Mouse (Mus musculus) thymus, adult 18-20 months (tissue): ENCODE data around the gene Rgs9.
"Not testable (repeated sequence)": the region's sequence is repeated elsewhere in the genome, so short reads cannot be mapped to it uniquely, and the experiment has no call there.

Experiments
- DNase-seq, 2 experiments: peaks; one replicate each; pipeline ENCODE4 v3.0.0; 2022; ENCODE audit warnings: mixed read lengths in 2 of 2

The Rgs9 gene

DNA sequence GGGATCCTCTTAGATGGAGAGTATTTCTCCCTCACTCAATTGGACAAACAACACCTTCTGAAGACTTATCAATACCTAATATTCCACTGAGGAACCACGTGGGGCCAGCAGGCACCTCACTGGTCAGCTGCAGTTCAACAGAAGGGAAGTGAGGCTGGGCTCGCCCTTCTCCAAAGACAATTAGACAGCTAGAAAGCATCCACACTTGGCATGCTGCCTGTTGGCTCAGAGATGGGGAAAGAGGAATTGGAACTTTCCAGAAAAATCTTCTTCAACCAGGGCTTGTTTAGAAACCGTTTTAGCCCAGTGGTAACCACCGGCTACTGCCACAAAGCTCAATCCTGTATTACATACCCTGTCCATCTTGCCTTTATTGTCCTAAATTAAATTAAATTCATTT, 4.4 kb upstream of the Rgs9 start:
- no peak for DNase-seq

DNA sequence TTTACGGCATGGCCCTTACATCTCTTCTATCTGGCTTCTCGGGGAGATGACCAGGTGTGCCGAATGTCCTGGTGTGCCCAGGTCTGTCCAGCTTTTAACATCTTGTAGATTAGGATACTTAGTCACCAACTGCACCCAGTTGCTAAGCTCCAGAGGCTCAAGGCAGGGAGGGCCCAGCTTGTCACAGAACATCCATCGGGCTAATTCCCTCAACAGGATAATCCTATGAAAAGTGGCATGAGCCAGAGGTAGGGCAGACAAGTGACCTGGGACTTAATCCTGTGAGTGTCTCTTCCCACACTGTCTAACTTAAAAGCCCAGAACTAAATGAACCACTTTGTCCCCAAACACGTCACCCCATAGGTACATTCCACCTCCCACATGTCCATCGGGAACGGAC, 898 bp downstream of the Rgs9 start:
- DNase-seq: no peak

DNA sequence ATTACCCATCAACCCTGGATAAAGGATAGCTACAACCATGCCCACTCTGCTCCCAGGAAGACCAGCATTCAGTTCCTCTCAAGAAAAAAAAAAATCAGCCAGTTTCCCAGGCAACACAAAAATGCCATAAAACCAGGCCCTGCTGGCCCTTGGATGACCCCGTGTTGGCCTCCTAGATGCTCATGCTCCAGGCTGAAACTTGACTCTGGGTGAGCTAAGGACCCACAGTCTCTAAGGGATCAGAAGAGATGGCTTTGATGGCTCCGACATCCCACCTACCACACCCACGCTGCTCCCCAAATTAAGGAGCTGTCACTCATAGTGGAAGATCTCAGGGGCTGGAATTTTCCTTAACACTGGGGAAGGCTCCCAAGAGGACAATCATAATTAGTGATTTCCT, 5.9 kb downstream of the Rgs9 start:
- no peak for DNase-seq

DNA sequence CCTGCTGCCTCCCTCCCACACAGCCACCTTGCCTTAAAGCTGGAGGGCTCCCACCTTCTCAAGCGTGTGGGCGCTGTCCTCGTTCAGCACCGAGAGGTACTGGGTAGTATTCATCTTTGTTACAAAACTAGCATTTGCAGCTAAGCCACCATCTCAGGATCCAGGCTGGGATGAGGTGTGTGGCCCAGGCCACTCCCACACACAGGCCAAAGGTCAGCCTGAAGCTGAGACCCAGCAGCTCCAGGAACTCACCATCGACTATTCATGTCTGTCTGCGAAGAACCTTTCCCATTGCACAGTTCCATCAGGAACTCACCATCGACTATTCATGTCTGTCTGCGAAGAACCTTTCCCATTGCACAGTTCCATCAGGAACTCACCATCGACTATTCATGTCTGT, 8.6 kb downstream of the Rgs9 start:
- not testable (repeated sequence) for DNase-seq

DNA sequence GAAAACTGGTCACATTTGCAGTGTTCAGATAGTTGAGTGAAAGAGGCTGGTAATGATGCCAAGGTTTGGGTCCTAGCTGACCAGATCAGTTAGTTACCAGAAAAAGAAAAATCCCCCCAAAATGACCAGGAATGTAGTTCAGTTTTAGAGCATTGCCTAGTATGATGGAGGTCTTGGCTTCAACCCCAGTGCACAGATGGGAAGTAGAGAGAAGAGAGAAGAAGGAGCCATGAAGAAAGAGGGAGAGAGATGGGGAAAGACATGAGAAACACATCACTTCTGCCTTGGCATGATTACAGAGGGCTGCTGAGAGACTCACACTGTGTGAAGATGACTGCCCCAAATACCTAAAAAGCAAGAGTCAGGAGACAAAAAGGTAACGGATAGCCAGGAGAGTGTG, 13.1 kb downstream of the Rgs9 start:
- no peak for DNase-seq

DNA sequence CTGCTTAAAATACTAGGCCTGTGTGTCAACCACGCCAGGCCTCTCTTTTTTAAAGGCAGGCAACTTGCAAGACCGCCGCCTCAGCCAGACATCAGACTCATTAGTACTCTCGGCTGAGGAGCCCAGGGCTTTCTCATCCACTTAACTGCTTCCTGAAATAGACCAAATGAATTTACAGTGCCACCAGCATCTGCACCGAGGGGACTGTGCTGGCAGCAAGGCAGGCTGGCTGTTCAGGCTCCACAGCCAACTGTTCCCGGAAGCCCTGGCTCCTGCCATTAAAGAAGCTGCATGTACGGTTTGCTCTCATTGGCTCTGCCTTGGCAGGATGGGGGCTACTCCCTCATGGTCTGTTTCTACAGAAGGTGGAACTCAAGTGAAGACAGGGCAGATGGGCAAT, 19.7 kb downstream of the Rgs9 start:
- DNase-seq: no peak

DNA sequence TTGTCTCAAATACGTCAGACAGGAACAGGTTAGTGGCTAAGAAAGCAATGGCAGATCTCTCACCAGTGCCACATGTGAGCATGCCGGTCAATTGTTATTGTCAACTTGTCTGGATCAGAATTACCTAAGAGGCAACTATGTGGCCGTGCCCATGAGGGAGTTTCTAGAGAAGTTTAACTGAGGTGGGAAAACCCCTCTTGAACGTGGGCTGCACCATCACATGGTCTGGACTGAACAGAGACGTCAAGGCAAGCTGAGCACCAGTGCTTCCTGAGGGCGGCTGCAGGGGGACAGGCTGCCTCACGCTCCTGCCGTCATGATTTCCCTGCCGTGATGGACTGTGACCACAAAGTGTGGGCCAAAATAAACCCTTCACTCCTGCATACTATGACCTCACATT, 26.5 kb downstream of the Rgs9 start:
- DNase-seq: no peak

DNA sequence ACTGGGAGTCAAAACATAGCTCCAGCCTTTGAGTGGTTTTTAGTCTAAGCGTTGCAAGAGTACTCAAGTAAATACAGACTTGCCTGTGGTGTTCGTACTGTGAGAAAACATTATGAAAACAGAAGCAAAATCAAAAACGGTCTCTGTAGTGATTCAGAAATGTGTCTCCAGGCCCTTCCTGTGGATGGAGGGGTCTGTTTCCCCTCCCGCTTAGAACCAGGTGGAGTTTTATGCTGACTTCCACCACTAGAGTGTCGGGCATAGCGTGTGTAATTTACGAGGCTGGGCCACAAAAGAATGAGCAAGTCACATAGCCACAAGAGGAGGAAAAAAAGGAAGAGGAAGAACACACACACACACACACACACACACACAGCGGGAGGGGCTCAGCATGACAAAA, 27.6 kb downstream of the Rgs9 start:
- DNase-seq: no peak

DNA sequence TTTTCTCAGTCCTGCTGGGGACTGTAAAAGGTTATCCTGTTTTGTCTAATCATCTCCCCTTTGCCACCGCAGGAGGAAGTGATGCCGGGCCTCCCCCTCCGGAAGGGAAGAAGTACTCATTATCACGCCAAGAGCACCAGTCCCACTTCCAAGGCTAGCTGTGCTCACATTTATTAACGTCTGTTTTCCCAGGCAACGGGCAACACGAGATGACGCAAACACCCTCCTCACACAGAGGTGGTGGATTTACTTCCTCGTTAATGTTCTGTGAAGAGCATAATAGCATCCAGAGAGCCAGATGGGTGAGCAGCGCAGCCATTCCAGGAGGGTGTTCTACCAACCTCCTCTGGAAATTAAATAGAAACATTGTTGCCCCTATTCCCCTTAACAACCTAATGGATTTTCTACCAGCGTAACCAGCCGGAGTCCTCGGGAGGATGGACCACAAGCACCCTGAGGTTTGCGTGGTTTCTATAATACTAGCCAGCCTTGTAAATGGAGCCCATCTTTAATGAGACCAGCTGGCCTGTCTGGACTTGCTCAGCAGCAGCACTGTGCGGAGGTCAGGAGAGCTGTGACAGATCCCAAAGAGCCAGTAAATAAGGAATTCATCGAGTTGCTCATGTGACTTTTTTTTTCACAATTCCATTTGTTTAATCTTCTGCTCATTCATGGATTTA, 28.1 kb downstream of the Rgs9 start:
- DNase-seq: no peak

DNA sequence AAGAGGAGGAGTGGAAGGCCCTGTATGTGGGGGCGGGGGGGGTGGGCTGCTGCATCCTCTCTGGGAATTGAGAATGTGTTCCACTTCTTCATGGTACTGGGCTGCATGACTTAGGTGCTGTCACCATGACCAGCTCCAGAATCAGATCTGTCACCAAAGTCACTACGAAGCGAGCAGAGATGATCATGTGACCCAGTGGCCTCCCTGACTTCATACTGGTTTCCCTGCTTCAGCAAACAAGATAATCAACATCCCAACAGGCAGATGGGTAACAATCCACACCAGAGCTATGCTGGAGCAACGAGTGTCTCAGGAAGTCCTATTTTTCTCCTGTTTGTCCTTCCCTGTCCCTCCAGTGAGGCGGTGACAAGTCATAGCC, 28.7 kb downstream of the Rgs9 start:
- no peak for DNase-seq

DNA sequence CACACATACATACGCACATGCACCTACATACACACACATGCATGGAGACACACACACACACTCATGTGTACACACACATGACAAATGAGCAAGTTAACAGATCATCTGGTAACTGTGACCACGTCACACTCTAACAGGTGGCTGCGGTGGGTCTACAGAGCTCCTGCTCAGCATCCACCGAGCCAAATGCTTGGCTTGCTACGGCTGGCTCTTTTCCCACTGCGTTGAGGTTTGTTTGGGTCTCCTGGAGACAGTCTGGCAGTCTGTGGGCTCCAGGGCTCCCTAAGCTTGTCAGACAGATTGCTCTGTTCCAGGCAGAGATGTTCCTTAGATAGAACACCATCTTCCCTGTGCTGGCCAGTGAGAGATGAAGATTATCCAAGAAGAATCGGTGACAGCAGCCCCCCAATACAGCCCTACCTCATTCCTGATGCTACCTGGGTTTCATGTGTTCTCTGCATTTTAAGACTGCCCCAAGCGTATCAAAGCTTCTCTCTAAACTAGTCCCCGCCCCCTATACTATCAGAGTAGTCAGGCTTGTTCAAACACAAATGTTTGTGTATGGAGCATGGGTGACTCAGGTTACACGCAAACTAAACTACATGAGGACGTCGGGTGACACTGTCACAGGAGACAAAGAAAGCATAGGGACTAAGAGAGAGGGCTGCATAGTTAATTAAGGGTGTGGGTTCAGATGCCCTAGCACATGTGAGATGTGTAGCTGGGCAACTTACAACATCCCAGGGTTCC, 31.6 kb downstream of the Rgs9 start:
- no peak for DNase-seq

DNA sequence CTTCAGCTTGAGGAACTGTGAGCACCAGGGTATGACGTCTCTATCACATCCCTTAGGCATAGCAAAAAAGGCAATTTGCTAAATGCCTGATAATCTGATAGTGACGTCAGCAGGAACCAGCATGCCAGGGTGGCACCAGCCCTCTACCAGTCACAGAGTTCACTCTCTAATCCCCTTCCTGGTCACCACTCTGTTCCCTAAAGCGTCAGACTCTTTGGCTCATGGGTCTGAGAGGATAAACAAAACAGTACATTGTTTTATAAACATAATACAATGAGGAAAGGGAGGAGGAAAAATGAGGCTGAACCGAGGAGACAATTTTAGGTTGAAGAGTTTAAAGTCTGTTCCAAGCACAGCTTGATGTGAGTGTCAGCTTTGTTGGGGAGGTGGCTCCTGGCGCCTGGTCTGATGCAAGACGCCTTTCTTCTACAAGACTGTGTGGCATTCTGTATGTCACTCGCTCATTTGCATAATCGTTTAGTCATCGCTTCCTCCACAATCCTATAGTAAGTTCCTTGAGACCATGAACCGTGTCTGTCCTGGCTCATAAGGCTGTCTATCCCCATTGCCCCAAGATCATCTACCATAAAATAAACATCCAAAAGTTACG, 33.7 kb downstream of the Rgs9 start:
- no peak for DNase-seq

DNA sequence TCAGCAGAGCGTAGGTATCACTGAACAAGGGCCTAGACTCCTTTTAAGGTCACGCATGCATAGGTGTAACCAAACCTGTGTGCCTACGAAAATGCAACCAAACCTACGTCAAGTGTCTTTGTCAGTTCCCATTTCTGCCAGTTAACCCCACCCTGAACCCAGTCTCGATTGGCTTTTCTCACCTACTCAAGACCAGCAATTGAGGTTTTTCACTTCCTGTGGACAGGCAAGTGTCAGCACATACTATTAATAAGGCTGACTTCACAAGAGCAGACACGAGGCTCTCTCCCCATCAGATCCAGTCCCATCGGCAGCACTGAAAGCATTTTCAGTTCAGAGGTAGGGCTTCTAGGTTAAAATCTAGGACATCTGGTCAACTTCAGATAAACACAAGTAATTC, 37.4 kb downstream of the Rgs9 start:
- DNase-seq: no peak

DNA sequence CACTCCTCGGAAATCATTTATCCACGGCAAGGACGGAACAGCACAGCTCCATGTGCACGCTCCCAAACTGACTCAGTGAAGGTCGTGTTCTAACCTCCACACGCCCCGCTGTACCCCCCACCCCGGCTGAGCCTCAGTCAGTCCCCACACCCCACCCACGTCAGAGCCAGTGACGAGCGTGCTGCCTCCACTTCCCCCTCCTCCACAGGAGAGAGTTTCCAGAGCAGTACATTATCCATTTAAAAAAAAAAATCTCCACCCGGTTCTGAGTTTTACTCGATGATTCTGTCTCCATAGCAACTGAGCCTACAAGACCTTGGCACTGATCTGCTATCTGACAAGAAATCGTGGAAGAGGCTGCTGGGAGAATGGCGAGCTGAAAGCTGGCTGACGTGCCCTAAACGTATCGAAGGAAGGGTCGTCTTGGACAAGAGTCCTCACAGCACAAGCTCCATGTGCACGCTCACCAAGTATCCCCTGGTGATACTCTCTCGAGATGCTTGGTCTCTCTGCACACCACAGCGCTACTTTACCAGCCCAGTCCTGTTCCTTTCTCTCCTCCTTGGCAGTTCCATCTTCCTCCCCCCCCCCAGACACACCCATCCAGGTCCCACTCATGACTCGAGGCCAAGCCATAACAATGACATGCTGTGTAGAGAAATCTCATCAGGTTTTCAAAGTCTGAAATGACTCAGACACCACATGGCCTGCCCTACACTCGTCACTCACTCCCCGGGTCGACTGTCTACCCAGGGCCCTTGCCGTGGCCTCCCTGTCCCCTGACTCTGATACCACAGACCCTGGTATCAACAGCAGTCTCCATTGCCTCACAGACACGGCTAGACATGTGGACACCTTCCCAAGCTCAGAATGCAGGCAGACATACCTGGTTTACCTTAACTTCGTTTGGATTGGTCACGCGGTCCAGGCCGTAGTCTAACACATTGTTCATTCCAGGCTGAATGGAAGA, 38.7 kb downstream of the Rgs9 start:
- DNase-seq: no peak

DNA sequence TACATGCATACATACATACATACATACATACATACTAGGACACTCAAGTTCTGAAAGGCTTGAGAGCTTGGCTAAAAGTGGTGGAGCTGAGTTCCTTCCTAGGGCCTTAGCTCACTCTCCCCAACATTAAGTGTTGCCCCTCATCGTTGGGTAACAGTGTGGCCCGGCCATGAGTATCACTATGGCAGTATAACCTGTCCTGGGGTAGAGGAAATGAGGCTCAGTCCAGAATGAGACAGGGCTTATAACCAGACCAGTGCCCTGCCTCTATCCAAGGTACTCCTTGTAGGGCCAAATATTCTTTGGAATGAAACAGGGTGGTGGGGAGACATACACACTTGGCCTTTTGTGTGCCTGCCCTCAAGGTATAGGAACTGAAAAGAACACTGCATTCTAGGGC, 40.1 kb downstream of the Rgs9 start:
- DNase-seq: no peak

DNA sequence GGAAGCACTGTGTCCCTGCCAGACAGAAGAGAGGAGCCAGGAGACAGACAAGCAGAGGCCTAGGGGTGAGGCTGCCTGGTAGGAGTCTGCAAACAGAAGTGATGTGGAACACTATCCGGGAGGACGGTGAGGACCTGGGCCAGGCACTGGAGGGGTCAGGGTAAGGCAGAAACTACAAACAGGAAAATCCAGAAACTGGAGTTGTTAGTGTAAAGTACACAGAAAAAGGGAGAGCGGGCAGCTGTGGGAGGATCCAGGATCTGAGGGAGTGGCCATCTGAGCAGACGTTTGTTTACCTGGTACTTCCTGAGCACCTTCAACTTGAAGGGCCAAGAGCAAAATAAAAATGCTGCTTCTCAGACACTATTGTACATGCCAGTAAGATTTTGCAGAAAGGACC, 42.9 kb downstream of the Rgs9 start:
- DNase-seq: no peak

DNA sequence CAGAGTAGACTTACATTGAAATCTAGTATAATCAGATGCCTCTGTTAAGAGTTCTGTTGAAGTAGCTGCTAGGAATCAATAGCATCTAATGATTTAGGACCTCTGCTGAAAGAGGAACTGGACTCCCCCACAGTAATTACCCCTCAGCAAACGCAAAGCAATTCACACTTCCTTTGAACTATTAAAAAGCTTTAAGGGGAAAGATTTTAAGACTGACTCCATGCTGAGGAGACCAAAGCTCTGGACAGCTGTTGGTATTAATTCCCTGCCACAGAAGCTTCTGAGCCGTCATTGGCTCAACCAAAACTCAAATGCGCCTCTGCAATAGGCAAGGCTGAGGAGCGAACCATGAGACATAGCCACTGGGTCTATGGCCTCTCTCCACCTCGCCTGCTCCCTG, 45.4 kb downstream of the Rgs9 start:
- no peak for DNase-seq

DNA sequence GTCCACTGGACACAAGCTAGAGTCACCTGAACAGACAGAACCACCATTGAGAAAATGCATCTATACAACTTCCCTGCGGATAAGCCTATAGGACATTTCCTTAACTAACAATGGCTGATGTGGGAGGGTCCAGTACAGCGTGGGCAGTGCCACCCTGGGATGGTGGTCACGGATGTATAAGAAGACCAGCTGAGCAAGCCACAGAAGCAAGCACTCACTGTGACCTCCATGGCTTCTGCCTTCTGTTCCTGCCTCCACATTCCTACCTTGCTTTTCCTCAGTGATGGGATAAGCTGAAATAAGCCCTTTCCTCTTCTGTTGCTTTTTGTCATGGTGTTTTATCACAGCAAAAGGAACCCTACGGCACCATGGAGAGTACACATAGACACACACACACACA, 47.4 kb downstream of the Rgs9 start:
- no peak for DNase-seq

DNA sequence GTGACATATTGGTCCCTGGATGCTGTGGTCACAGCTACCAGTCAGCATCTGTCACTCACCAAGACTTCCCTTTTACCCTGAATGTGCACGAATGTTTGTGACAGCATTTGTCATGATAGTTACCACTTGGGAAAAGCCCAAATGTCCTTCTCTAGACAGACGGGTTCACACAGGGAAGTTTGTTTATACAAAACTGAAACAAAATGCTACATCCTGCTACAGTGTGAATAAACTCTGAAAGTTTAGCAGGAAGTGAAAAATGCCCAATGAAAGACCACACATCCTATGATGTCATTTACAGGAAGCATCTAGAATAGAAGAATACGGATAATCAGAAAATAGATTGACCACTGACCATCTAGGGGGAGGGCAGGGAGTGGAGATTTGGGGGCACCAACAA, 51.0 kb downstream of the Rgs9 start:
- no peak for DNase-seq

DNA sequence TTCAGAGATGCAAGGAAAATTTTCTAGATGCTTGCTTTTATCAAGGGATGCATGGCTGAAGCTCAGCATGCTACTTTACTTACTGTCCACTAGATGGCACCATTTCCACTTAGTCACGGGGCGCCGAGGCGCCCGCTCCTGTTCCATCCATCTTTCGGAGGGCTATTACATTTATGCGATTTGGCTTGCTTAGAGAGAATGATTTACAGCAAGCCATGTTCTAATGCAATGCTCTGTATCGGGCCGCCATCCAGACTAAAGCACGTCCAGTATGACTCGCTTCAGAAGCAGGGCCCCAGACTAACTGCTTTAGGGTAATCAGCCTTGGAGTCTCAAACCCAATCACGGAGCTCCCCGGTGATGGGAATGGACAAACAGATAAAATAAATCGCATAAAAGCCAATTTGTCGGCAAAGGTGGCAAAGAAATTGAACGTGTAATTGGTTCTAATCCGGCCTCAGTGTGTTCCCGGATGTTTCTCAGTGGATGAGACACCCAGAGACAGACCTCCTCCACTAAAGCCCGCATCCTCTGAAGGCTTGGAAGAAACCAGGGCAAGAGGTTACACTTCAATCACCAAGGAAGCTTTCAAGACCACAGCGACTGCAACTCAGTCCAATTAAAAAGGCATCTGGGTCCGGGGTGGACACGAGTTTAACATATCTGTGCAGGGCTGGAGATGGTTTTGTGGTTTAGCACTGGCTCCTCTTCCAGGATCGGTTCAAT, 53.1 kb downstream of the Rgs9 start:
- no peak for DNase-seq

DNA sequence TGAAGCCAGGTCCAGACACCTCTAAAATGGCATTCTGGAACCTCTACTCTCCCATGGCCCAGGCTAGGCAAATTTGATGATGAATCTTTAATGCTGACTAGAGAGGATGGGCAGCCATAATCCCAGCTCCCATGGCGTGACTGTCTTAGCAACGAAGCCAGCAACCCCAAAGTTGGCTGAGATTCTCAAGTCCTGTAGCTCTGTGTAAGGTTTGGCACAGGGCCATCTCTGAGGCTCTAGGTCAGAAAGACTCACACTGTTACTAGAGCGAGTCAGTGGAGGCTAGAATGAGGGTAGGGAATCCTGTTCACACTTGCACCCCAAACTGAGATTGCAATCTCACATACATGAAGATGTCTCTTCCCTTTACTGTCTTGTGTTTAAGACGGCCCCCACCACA, 57.8 kb downstream of the Rgs9 start:
- DNase-seq: no peak

DNA sequence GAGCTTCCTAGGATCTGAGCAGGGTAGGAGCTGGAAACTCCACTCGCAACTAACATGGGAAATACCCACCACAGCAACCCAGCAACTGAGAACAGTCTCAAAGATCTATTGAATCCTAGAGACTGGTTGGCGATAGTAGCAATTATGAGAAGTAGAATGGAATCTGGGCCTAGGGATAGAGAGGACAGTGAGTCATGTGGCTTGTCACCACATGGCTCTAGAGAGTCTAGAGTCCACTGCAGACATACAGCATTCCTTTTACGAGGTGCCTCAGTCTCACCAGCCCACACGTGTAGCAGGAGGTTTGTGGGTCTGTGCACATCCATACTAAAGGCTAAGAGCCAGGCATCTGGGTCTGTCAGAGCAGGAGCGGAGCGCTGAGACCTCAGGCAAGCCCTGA, 59.3 kb downstream of the Rgs9 start:
- no peak for DNase-seq

DNA sequence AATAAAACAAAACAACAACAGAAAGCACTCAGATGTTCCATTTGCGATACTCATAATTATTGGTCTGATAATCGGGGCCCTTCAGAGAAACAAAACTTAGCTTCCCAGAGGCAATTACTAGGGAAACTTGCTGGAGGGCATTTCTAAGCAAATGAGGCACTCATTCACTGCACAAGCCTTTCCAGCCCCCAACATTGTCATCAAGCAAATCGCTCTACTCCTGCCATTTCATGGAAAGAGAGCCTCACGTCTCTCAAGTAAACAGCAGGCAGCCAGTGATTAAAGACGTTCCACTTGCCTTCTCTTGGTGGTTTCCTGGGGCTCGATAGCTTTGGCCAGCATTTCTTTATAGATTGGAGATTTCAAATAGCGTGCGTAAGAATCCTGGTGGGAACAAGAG, 60.1 kb downstream of the Rgs9 start:
- DNase-seq: no peak
